Mouse (Mus musculus) hindbrain, embryonic 16.5 days (tissue): ENCODE data around the gene Galntl6. TPM values are rescaled to one million over a fixed set of nuclear protein-coding genes. Genes with fewer than 3 reads are reported as not detected.

Source experiments
- ATAC-seq: fragments of 200-750 bp; cut with Nextera tagmentation; 2 replicates; pipeline ENCODE4 v1.8.0; 2017; ENCODE audit warnings: moderate TSS enrichment, moderate library complexity
- H3K27ac ChIP-seq: fragments of 300-500 bp; sonication (generic); 2 replicates; pipeline ENCODE4 v1.5.1; 2014; ENCODE audit warnings: low read depth, mild to moderate bottlenecking, control low read depth, low read length, moderate library complexity
- H3K27me3 ChIP-seq: fragments of 300-500 bp; sonication (generic); replicated peaks from 2 replicates; pipeline ENCODE4 v1.6.1; 2014; ENCODE audit warnings: low read length; ENCODE audit not compliant: control insufficient read depth, insufficient read depth
- H3K36me3 ChIP-seq: fragments of 300-500 bp; sonication (generic); 2 replicates; pipeline ENCODE4 v1.6.1; 2014; ENCODE audit warnings: mild to moderate bottlenecking, low read length, moderate library complexity, mixed read lengths; ENCODE audit not compliant: control insufficient read depth, insufficient read depth
- H3K4me1 ChIP-seq: fragments of 300-500 bp; sonication (generic); 2 replicates; pipeline ENCODE4 v1.6.1; 2014; ENCODE audit warnings: low read depth, low read length; ENCODE audit not compliant: control insufficient read depth, insufficient read depth
- H3K4me2 ChIP-seq: fragments of 300-500 bp; sonication (generic); 2 replicates; pipeline ENCODE4 v1.6.1; 2014; ENCODE audit warnings: mild to moderate bottlenecking, low read length, control low read depth, moderate library complexity
- H3K4me3 ChIP-seq: fragments of 300-500 bp; sonication (generic); 2 replicates; pipeline ENCODE4 v1.5.1; 2014; ENCODE audit warnings: mild to moderate bottlenecking, low read length, control low read depth, moderate library complexity
- H3K9ac ChIP-seq: fragments of 300-500 bp; sonication (generic); 2 replicates; pipeline ENCODE4 v1.6.1; 2014; ENCODE audit warnings: low read depth, mild to moderate bottlenecking, control low read depth, low read length, moderate library complexity
- H3K9me3 ChIP-seq: fragments of 300-500 bp; sonication (generic); 2 replicates; pipeline ENCODE4 v1.6.1; 2014; ENCODE audit warnings: mild to moderate bottlenecking, low read length, moderate library complexity; ENCODE audit not compliant: control insufficient read depth
- WGBS: fragments of 180-500 bp; shearing (Covaris S2); extraction: QIAGEN DNeasy Blood & Tissue Kit; methylation state at CpG from one replicate; pipeline ENCODE4 v1.1.7; 2014; 5-methylcytosine and 5-hydroxymethylcytosine counted together
- polyA plus RNA-seq: library from polyadenylated mRNA; unstranded; fragments of >200 nt; fragmentation: Nextera tagmentation; extraction: Ambion mirVana; gene quantifications from 2 replicates; pipeline ENCODE4 v1.2.1, GENCODE M21; 2015

Gene Galntl6
- polyA plus RNA-seq, 1 experiment from 2014 or later, result 18.6 TPM

GRCm38 (mm10) chr8:57977372-57977771, 935.1 kb downstream of the Galntl6 start:
- Histone ChIP-seq H3K4me2 (no peak overlapping the region), H3K27me3 (no peaks in the 10 kb centered on the region), H3K4me3 (no peak overlapping the region), H3K9me3 (no peaks in the 10 kb centered on the region), H3K4me1 (no peaks in the 10 kb centered on the region), H3K36me3 (no peaks in the 10 kb centered on the region), H3K9ac (no peak overlapping the region), H3K27ac (no peak overlapping the region)
- 86% methylated on average over 4 of the region's 4 CpGs for WGBS
- ATAC-seq, result no peak

GRCm38 (mm10) chr8:57974093-57974492, 938.3 kb downstream of the Galntl6 start:
- no peak overlapping the region for H3K27ac ChIP-seq
- no peaks in the 10 kb centered on the region for H3K4me1 ChIP-seq
- H3K9me3 ChIP-seq, result no peaks in the 10 kb centered on the region

GRCm38 (mm10) chr8:57972832-57973231, 939.6 kb downstream of the Galntl6 start:
- Histone ChIP-seq H3K4me3 (no peak overlapping the region), H3K4me2 (no peak overlapping the region), H3K27me3 (no peaks in the 10 kb centered on the region), H3K27ac (no peak overlapping the region), H3K9me3 (no peaks in the 10 kb centered on the region), H3K4me1 (no peaks in the 10 kb centered on the region), H3K9ac (no peak overlapping the region), H3K36me3 (no peaks in the 10 kb centered on the region)
- no peak for ATAC-seq
- WGBS, result 55% methylated on average over 3 of the region's 3 CpGs

More at GRCm38 (mm10) chr8:57974093-57974492, 938.3 kb downstream of the Galntl6 start:
- Histone ChIP-seq H3K4me2 (no peak overlapping the region), H3K9ac (no peak overlapping the region), H3K4me3 (no peak overlapping the region), H3K36me3 (no peaks in the 10 kb centered on the region), H3K27me3 (no peaks in the 10 kb centered on the region)
- WGBS, result 21% methylated on average over 2 of the region's 2 CpGs
- peak; percentile 77 for ATAC-seq

GRCm38 (mm10) chr8:57966676-57967075, 945.8 kb downstream of the Galntl6 start:
- Histone ChIP-seq H3K27me3 (no peaks in the 10 kb centered on the region), H3K4me1 (0 out of 2 replicates have a peak, but pooled peaks cover 3% of the 10 kb centered on the region), H3K4me2 (no peak overlapping the region), H3K9ac (no peak overlapping the region), H3K27ac (no peak overlapping the region), H3K9me3 (no peaks in the 10 kb centered on the region), H3K4me3 (no peak overlapping the region), H3K36me3 (no peaks in the 10 kb centered on the region)
- no peak for ATAC-seq
- 28% methylated on average over 6 of the region's 6 CpGs for WGBS

- Histone ChIP-seq H3K4me2 (no peak overlapping the region), H3K4me3 (no peak overlapping the region), H3K27ac (no peak overlapping the region), H3K9me3 (no peaks in the 10 kb centered on the region), H3K36me3 (no peaks in the 10 kb centered on the region), H3K9ac (no peak overlapping the region), H3K4me1 (0 out of 2 replicates have a peak, but pooled peaks cover 3% of the 10 kb centered on the region), H3K27me3 (no peaks in the 10 kb centered on the region)
- 57% methylated on average over 5 of the region's 5 CpGs for WGBS
- no peak for ATAC-seq
Measured at GRCm38 (mm10) chr8:57965508-57965907, 946.9 kb downstream of the Galntl6 start.

- ATAC-seq, result peak; percentile 92
- Histone ChIP-seq H3K4me3 (no peak overlapping the region), H3K27me3 (no peaks in the 10 kb centered on the region), H3K9ac (no peak overlapping the region), H3K36me3 (no peaks in the 10 kb centered on the region), H3K27ac (peak overlapping the region; percentile 13), H3K9me3 (no peaks in the 10 kb centered on the region), H3K4me1 (peaks cover 3% of the 10 kb centered on the region; the same call in 1 of the 2 replicates), H3K4me2 (peak overlapping the region; percentile 4)
- WGBS, result 29% methylated on average over 12 of the region's 12 CpGs
Measured at GRCm38 (mm10) chr8:57962286-57963110, 949.9 kb downstream of the Galntl6 start.

GRCm38 (mm10) chr8:57959136-57959535, 953.3 kb downstream of the Galntl6 start:
- ATAC-seq, result no peak
- 48% methylated on average over 3 of the region's 3 CpGs for WGBS
- Histone ChIP-seq H3K27me3 (no peaks in the 10 kb centered on the region), H3K9me3 (no peaks in the 10 kb centered on the region), H3K27ac (no peak overlapping the region), H3K9ac (no peak overlapping the region), H3K4me1 (peaks cover 3% of the 10 kb centered on the region; the same call in 1 of the 2 replicates), H3K4me3 (no peak overlapping the region), H3K4me2 (no peak overlapping the region), H3K36me3 (no peaks in the 10 kb centered on the region)

GRCm38 (mm10) chr8:57958121-57958901, 954.1 kb downstream of the Galntl6 start:
- 33% methylated on average over 16 of the region's 16 CpGs for WGBS
- no peak for ATAC-seq
- H3K9me3 ChIP-seq, result no peaks in the 10 kb centered on the region
- H3K4me1 ChIP-seq, result peaks cover 3% of the 10 kb centered on the region; the same call in 1 of the 2 replicates
- H3K27me3 ChIP-seq, result no peaks in the 10 kb centered on the region
- H3K9ac ChIP-seq, result no peak overlapping the region
- H3K4me3 ChIP-seq, result no peak overlapping the region
- no peaks in the 10 kb centered on the region for H3K36me3 ChIP-seq
- no peak overlapping the region for H3K27ac ChIP-seq
- H3K4me2 ChIP-seq, result no peak overlapping the region

- H3K27ac ChIP-seq, result no peak overlapping the region
- 86% methylated on average over 7 of the region's 7 CpGs for WGBS
- H3K36me3 ChIP-seq, result no peaks in the 10 kb centered on the region
Measured at GRCm38 (mm10) chr8:57955501-57955900, 956.9 kb downstream of the Galntl6 start.

More at GRCm38 (mm10) chr8:57955501-57955900, 956.9 kb downstream of the Galntl6 start:
- no peak overlapping the region for H3K4me3 ChIP-seq
- no peaks in the 10 kb centered on the region for H3K9me3 ChIP-seq
- no peaks in the 10 kb centered on the region; the same call in 1 of the 2 replicates for H3K4me1 ChIP-seq
- H3K27me3 ChIP-seq, result no peaks in the 10 kb centered on the region
- ATAC-seq, result no peak
- no peak overlapping the region for H3K4me2 ChIP-seq
- H3K9ac ChIP-seq, result no peak overlapping the region
